Mouse (Mus musculus) erythroblast, embryonic 14.5 days (primary cell): ENCODE data around the gene Zfyve21.

Experiments used
- GATA1 ChIP-seq: IDR thresholded peaks from 2 replicates; pipeline ENCODE4 v1.6.1; 2012; ENCODE audit warnings: low read length, inconsistent platforms, mixed read lengths
- TAL1 ChIP-seq: IDR thresholded peaks from 3 replicates; pipeline ENCODE4 v1.6.1; 2012; ENCODE audit warnings: low read length, inconsistent platforms, mixed read lengths

DNA sequence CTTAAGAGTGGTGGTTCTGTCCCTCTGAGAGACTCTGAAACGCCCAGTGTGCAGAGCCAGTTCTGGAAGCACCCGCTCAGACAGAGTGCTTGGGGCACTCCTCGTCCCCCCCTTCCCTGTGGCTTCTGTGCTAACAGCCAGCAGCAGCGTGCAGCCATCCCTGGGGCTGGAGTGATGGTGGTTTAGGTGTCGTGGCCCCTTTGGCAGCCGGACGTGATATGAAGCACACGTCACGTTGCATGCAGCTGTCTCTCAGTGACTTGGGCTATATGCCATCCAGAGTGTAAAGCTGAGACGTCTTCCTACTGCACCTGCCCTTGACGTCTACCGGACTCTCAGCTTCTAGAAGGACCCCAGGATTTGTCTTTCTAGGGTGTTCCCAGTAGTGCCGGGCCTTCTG is 15.5 kb upstream of the Zfyve21 start:
- TF ChIP-seq GATA1 (no peak), TAL1 (no peak)
